Mouse (Mus musculus) lung, adult 2 months (tissue): Measurements from ENCODE around the gene Cacna1e.

Experiments
- CTCF ChIP-seq: fragments of 200-500 bp; IDR thresholded peaks from 2 replicates; pipeline ENCODE4 v1.5.1; 2011; ENCODE audit warnings: mild to moderate bottlenecking, low read length, control low read depth; ENCODE audit not compliant: insufficient read depth
- POLR2A ChIP-seq: fragments of 200-500 bp; IDR thresholded peaks from 2 replicates; pipeline ENCODE4 v1.6.1; 2011; ENCODE audit warnings: low read depth, mild to moderate bottlenecking, control low read depth, low read length, borderline replicate concordance; ENCODE audit errors: extremely low read depth

GRCm38 (mm10) chr1:154433520-154433919, 450.8 kb downstream of the Cacna1e start:
- no peak for TF ChIP-seq POLR2A
- no peak for TF ChIP-seq CTCF
